Mouse (Mus musculus): Measurements from ENCODE around the gene Herc1.

The Herc1 gene

DNA sequence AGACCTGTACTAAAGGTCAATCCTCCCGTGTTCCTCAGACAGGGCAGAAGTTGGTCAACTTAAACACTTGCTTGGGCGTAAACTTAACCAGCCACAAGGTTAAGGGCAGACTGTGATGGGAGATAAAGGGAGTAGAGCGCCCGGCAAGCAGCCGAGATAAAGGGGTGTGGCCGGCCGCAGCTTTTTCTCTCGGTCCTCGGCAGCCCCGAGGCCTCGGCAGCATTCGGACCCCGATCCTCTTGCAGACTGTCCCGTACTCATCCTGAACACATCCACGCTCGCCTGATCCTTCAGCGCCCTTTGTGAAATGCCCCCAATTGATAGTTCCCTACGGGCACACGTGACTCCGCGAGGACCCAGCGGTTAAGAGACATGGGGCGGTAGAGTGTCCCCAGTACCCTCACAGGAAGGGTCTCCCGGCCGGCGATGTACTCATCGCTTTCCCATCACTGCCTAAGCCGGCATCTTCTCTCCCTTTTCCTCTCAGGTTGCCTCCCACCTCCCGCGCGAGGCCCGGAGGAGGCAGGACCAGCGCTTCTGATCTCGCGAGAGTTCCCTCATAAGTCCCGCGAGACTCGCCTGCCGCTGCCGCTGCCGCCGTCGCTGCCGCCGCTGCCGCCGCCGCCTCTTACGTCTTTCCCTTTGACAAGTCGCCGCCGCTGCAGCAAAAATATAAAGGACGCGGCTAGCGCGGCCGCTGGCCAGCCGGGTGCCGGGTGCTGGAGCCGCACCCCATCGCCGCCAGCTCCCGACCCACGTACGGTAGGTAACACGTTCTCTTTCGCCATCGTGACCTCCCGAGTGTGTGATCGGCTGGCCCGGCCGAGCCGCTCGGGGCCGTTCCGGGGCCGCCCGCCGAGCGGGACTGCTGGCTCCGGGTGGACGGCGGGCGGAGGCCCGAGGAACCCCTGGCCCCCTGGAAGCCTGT is at the start of gene Herc1:
Herc1 (plus strand) TSS at position 591 of the 928 bp plus-strand sequence.
- DNase-seq (ENCODE audit: low spot score) = peak; percentile 97

DNA sequence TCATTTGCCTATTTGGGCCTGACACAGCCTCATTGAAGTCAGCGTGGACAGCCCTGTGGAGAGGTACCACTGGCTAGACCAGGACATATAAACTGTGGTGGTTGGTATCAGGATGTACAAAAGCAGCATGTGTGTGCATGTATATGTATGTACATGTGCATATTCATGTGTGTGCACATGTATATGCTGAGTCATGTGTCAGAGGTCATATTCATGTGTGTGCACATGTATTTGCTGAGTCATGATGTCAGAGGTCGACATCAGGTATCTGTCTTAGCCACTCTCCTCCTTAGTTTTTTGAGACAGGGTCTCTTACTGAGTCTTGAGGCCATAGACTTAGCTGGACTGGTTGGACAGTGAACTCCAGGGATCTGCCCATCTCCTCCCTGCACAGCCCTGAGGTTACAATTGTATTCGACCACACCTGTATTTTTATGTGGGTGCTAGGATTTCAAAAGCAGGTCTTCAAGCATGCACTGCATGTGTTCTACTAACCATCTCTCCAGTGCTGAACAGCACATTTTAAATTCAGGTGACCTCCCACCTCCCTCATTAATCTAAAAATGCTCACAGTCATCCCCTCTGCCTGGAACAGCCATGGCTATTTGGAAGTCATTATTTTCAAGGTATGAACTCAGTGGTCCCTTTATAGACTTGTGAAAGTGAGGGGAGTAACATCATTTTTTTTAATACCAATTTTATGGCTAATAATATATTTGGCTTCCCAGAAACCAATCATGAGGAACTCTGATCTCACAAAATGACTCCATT is 45.7 kb upstream of the Herc1 start:
- no peak for DNase-seq (ENCODE audit: low spot score)

DNA sequence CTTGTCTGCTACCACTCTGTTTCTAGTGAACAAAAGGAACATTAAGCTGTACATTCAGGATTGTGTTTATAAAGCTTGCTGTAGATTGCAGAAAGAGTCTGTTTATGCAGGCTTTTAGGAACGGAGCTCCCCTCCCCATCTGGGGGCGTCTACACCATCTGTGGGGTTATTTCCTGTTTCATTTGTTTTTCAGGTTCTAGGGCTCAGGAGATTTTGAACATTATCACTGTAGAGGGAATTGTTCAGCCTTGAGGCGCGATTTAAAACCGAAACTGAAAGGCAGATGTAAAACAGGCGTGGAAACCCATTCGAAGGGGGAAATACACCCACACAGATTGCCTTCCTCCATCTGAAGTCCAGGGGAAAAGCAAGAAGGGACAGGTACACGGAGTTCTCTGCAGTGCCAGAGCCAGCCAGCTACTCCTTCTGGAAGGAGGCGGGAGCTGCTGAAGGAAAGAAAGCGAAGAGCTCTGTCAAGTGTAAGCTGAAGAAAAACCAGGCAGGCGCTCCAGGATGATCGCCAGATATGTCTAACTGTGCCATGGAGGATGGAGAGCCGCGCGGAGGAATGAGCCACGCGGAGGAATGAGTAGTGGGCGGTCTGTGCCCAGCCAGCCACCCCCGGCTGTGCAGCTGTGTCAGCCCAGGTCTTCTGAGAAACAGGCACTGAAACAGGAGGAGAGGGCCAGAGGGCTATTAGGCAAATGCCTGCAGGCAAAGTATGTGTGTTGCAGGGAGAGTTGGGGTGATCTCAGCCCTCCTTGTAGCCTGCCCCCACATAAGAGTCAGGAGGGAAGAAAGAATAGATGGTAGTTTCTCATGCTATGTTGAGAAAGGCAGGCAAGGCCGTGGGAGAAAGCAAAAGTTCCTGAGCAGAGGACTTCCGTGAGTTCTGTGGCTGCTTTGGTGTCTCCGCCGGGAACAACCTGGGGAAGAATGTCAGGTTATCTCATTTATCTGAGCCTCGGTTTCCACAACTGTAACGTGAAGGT is 44.8 kb upstream of the Herc1 start:
- DNase-seq (ENCODE audit: low spot score) = peak; percentile 55

DNA sequence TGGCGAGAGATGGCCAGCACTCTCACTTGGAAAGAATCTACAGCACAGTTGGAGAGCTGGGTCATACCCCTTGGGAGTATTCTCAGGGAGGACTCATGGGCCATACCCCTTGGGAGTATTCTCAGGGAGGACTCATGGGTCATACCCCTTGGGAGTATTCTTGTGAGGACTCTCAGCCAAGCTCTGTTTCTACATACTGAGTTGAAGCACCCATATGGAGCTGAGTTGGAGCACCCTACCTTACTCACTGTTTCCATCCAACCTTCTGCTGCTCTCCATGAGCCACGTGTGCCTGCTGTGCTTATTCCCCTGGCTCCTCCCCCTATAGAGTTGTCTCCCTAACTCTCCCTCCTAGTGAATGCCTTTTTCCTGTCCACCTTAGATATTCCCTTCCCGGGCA is 43.8 kb upstream of the Herc1 start:
- DNase-seq (ENCODE audit: low spot score) = no peak

DNA sequence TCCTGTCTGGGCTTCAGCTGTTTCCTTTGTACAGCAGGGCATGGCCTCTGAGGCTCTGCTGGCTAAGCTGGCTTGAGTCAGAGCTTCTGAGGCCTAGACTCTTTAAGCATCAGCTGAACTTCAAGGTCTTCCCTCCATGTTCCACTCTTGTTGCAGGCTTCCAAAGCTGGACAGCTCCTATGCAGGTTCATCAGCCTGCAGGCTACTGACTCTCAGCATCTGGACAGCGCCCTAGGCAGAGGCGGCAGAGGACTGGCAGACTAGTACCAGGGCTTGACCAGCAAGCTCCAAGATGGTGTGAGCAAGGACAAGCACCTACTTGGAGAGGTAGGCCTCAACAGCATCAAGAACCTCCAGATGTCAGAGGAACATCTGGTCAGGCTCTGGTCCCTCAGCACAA is 42.9 kb upstream of the Herc1 start:
- DNase-seq (ENCODE audit: low spot score) = peak; percentile 21

DNA sequence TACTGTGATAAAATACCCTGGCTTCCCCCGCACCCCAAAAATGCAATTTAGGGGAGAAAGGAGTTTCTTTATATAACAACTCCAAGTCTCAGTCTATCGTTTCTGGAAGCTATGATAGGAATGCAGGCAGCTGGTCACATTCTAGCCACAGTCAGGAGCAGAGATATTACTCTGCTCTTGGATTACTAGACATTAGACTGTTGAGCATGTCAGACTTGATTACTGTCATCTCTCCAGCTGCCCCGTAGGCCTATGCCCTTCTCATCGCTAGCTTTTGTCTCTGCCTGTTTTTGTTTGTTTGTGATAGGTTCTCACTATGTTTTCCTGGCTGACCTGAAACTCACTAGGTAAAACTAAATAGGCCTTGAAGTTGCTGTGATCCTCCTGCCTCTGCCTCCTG is 41.5 kb upstream of the Herc1 start:
- DNase-seq (ENCODE audit: low spot score) = no peak

DNA sequence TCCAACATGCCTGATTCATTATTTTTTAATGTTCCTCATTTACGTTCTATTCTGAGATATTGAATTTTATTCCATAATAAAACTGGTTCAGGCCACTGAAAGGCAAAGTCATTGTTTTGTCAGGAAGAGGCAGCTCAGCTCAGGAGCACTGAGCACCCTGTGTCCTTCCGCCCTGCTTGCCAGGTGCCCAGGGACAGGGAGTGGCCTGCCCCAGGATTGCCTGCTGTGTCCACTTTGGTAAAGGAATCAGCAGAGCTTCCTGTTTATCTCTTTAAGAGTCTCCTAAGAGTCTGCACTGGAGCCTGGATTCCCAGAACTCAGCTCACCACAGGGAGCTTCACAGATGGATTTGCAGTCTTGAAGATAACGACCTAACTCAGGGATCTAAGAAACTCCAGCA is 38.8 kb upstream of the Herc1 start:
- peak; percentile 10 for DNase-seq (ENCODE audit: low spot score)

DNA sequence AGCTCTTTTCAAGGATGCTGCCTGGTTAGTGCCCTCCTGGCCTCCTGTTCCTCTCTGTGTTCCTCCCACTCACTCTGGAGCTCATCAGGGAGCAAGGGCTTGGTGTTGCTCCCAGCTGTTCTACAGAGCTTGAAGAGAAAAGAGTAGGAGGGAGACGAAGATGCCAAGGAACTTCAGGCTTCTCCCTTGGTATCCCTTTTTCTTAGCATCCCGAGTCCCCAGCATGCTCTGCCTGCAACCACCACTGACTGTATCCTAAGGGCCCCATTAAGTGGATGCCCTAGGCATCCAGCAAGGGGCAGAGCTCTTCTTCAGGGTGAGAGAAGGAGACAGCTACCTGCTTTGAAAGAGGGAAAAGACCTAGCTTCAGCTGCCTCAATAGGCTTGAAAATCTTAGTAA is 33.6 kb upstream of the Herc1 start:
- DNase-seq (ENCODE audit: low spot score) = no peak

DNA sequence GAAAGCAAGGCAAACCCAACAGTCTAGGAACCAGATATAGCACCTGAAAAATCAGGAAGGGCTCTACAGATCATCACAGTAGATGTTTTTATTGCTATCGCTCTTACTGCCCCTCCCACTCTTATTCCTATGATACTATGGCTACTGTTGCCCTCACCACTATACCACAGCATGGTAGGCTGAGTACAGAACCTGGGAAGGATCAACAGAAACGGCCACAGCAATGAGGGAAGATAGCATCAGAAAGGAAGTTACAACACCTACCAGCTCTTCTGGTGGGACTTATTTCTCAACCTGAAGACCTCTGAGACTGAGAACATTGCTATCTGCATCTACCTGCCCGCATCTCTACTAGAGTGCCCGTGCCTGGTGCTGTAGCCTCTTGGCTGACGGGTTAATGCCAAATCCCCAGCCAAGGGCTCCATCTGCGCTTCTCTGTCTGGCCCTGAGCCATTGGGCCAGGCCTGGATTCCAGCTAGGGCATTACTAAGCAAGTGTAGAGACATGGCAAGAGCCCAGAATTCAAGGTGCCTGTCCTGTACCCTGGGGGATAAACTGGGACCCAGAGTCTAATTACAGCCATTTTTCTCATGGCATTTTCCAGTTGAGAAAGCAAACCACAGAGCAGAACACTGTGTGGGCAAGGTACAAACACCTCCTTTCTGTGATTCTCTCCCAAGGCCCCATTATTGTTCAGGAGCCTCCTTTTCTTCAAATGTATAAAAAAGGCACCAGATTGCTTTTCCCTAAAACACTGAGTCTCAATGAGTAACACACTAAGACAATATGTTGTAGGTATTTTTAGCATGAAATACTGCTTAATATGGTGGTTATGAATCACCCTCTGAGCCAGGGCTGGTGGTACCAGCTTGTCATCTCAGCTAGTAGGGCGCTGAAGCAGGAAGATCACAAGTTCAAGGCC is 28.0 kb upstream of the Herc1 start:
- no peak for DNase-seq (ENCODE audit: low spot score)

DNA sequence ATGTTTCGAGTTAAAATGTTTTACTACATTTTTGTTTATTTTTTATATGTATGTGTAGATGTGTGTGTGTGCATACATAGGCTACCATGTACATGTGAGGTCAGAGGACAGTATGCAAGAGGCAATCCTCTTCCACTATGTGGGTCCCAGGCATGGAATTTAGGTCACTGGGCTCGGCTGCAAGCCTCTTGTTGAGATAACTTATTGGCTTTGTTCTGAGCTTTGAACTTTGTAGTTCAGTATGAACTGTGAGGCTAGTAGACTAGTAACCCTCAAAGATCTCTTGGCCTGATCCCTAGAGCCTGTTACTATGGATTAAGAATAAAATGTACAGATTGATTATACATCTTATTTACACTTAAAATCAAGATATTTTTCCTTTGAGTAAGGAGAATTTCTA is 23.4 kb upstream of the Herc1 start:
- DNase-seq (ENCODE audit: low spot score) = no peak

DNA sequence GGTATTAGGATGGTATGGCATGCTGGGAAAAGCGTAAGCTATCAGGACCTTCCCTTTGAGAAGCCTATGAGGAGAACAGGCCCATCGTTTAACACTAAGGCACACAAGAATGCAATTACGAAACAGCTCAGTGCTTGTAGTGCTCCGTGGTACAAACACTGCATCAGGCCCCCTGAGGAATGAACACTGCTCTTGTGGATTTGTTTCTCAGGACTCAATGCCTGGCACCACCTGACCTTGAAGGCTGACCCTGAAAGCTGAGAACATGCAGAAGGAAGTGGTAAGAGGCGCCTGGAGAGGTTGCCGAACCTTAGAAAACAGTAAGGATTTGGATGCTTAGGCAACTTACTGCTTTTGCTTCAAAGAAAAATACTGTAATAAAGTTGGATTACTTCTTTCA is 20.8 kb upstream of the Herc1 start:
- peak; percentile 21 for DNase-seq (ENCODE audit: low spot score)

DNA sequence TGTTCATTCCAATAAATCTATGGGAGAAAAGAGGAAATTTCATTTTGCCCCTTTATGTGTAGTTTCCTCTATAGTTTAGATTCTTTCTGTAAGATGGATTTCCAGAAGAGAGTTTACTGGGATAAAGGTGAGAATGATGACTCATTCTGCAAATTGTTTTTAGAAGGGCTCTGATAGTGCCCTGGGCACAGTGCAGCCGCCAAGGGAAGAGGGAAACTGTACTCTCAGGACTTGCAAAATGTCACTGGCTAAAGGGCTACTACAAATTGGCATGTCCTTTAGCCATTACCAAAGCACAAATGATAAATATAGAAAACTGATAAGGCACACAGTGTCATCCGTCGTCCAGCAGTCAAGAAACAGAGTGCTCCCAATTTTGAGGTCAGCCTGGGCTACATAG is 19.8 kb upstream of the Herc1 start:
- no peak for DNase-seq (ENCODE audit: low spot score)

DNA sequence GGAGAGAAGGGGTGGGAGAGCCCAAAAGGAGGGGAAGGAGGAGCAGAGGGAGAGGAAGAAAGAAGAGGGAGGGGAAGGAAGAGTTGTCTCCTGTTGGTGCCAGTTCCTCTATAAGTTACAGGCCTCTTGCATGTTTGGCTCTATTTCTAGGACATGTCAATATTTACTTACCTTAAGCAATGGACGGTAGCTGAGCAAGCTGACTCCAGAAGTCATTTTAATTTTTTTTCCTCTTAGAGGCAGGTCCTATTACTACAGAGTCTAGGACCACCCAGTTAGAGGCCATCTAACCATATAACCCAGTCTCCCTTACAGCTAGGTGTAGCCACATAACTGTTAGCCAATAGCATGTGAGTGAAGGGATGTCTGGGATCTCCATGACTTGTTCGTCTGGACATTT is 18.7 kb upstream of the Herc1 start:
- DNase-seq (ENCODE audit: low spot score) = no peak

DNA sequence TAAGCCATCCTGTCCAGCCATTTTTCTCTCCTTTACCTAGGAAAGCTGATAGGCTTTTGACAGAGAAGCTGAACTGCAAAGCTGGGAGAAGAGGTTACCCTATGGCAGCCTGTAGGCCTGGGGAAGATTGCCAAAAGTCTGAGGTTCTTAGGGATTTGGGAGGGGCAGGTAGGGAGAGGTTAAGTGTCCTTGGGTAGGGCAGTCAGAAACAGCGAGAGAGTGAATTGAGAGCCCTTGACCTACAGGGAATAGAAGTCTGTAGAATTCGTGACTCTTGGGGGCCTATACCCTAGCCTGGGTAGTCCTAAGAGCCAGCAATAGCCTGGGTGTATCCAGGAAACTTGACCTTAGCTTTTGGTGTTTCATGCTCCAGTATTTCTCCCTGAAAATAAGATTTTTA is 17.9 kb upstream of the Herc1 start:
- DNase-seq (ENCODE audit: low spot score) = no peak

DNA sequence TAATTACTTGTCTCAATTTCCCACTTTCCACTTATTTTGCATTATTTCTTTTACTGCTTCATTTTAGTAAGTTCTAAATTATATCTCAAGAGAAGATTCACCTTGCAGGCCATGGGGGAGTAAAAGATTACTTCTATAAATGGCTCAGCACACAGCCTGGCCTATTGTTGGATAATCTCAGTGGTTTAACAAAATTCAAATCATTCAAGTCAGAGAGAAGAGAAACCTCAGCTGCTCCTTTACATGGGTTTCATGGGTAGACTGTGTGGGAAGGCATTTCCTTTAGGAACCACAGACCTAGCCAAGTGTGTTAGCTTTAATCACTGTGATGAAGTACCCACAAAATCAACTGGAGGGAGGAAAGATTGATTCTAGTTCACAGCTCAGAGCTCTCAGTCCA is 13.0 kb upstream of the Herc1 start:
- DNase-seq (ENCODE audit: low spot score) = no peak

DNA sequence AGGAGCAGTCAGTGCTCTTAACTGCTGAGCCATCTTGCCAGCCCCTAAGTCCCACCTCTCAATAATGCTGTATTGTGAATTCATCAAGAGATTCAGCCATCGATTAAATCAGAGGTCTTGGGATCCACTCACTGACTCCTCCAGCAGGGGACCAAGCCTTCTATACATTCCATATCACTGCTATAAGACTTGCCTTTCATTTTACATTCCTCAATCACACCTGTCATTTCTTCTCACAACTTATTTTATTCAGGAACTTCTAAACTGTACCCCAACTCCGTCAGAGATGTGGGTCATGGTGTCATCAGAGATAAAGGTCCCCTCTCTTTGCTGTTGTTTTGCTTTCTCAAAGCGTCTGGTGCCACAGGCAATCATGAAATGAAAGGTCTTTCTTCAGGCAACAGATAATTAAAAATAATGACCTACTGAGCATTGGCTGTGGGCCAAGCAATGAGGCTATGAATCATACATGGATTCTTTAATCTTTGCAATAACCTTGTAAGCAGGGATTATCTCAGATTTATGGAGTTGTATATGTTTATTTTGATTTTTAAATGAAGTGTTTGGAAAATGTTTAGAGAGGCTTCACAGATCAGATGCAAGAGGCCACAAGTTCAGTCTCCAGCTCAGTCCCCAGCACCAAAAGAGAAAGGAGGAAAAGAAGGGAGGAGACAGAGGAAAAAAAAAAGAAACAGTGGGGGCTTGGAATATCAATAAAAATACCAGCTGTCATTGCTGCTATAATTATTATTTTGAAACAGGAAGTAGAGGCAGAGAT is 12.1 kb upstream of the Herc1 start:
- DNase-seq (ENCODE audit: low spot score) = no peak

DNA sequence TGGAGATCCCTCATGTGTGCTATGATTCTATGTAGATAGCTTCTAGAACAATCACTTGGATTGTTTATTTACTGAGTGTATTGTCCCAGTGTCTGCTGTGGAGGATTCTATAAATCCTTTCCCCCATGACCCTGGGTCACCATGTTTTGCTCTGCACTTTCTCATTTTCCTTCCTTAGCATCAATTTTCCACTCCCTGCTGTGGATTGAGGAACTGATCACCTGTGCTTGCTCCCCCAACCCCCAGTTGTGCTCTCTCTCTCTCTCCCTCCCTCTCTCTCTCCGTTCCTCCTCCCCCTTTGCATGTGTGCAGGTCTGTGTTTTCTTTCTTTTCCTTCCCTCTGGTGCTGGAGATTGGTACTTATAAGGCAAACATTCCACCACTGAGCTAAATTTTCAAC is 10.5 kb upstream of the Herc1 start:
- DNase-seq (ENCODE audit: low spot score) = no peak

DNA sequence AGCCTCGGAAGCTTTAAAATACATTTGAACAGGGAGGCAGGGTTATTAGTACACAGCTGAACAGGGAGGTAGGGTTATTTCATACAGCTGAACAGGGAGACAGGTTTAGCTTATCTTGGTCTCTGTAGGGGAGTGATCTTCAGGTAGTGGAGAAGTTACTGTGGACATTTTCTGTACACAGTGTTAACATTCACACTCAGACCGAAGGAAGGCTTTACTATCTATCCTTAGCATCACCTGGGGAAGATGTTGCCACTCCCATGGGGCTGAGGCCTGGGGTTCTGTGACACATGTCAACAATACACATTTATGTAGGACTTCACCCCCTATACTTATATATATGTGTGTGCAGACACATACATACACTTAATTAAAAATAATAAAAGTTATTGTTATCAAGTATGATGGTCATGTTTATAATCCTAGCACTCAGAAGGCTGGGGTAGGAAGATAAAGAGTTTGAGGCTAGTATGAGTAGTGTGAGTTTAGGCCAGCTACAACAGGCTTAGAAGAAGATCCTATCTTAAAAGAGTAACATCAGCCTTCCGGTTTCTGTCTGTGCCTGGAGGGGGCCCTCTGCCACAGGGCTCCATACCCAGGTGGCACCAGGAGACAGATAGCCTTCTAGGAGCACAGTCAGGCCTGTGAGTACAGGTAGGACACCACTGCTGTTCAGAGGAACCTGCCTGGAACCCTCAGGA is 9.7 kb upstream of the Herc1 start:
- no peak for DNase-seq (ENCODE audit: low spot score)

DNA sequence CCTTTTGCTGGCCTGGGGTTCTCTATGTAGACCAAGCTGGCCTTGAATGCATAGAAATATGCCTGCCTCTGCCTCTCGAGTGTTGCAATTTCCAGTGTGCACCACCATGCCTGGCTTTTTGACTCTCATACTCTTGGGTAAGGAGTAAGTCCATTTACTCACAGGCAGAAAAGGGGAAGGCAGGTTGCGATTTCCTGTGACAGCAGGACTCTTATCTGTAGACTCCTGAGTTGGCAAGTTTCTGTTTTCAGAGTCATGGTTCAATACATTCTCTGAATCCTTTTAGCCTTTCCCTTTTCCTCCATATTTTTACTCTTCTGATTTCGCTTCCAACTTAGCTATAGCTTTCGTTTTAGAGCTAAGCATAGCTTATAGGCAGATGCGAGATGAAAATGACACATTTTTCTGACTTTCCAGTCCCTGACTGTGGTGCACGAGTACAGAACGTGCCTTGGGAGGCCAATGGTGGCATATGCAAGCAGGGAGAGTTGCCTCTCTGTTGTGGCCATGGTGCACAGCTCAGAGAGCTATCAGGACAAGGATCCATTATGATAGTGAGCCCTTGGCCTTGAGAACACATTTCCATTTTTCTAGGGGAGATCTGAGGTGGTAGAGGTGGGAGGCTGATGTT is 2.7 kb upstream of the Herc1 start:
- no peak for DNase-seq (ENCODE audit: low spot score)
